Mouse (Mus musculus): ENCODE measurements at regions not wholly inside any gene's neighbourhood (a gene's known extent, or its start where the extent isn't known, plus 50 kb on each side); places are given as distances from the start of the nearest gene placed in this dataset.

- intact Hi-C loops (cut with DNase I) = no loop called here
- no peak for DNase-seq (ENCODE audit: low spot score in 2 of 2)
Measured at GRCm38 (mm10) chr10:98840411-98840810, 73.8 kb upstream of the Atp2b1 start.

GRCm38 (mm10) chr10:98840957-98841831 is 73.0 kb upstream of the Atp2b1 start:
- intact Hi-C loops (cut with DNase I) = no loop called here
- DNase-seq (ENCODE audit: low spot score in 2 of 2) = no peak

- intact Hi-C loops (cut with DNase I) = no loop called here
- no peak for DNase-seq (ENCODE audit: low spot score in 2 of 2)
Measured at GRCm38 (mm10) chr10:98841860-98842259, 72.3 kb upstream of the Atp2b1 start.

DNA sequence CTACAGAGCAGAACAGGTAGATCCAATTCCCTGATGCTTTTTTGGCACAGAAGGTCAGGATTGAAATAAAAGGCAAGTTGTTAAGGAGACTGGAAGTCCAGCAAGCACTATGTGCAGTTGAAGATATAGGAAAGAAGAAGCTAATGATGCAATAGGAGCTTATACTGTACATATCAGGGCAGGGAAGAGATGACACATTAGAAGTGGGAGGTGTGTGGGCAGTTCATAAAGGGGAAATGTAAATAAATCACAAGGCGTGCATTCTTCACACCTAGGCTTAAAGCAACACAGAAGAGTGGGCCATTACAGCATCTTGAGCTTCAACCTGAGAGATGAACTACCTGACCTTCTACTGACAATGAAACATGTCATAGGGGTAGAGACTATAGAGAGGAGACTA is 71.5 kb upstream of the Atp2b1 start:
- intact Hi-C loops (cut with DNase I) = no loop called here
- DNase-seq (ENCODE audit: low spot score in 2 of 2) = no peak

DNA sequence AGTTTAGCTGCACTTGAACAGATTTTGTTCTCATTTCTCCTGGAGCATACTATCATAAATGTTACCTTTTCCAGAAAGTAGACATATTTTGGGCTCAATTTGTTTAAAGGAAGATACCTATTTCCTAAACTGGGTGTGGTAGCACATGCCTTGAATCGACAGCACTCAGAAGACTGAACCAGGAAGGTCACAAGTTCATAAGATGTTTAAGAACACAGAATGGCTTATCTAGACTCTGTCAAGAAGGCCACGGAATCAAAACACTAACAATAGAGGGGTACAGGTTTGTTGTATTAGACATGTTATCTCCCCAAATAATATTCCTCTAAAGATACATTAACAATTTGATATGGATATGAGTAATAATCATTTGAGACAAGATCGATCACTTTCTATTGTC is 64.4 kb upstream of the Atp2b1 start:
- no peak for DNase-seq (ENCODE audit: low spot score in 2 of 2)
- intact Hi-C loops (cut with DNase I) = no loop called here

- intact Hi-C loops (cut with DNase I) = no loop called here
- no peak for DNase-seq (ENCODE audit: low spot score in 2 of 2)
Measured at GRCm38 (mm10) chr10:98857395-98857794, 56.8 kb upstream of the Atp2b1 start.

DNA sequence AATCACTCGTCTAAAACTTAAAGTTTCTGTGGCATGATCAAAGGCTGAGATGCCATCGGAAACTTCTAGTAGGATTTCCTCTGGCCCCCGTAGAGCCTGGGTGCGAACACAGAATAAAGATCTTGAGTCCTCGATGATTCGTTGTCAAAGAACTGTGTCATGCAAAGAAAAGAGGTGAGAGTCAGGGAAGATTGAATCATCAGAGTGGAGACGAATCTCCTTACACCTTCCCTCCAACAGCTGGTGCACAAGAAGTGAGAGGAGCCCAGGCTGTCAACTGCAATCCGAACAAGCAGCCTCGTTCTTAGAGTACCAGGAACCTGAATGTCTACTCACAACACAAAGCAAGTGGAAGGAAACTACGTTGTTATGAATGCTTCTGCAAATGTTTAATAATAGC is 52.7 kb upstream of the Atp2b1 start:
- peak in 1 of 2 experiments; percentile 6 for DNase-seq (ENCODE audit: low spot score in 2 of 2)
- intact Hi-C loops (cut with DNase I) = no loop called here

- DNase-seq (ENCODE audit: low spot score in 2 of 2) = no peak
- intact Hi-C loops (cut with DNase I) = no loop called here
Measured at GRCm38 (mm10) chr10:98862712-98863111, 51.5 kb upstream of the Atp2b1 start.

- intact Hi-C loops (cut with DNase I) = no loop called here
- no peak for DNase-seq (ENCODE audit: low spot score in 2 of 2)
Measured at GRCm38 (mm10) chr10:98864384-98864783, 49.8 kb upstream of the Atp2b1 start.
